Mouse (Mus musculus) kidney, postnatal 36 days (tissue): ENCODE results near the gene Gm6710.
"Not testable (repeated sequence)": the region's sequence is repeated elsewhere in the genome, so short reads cannot be mapped to it uniquely, and the experiment has no call there.

Source experiments
- DNase-seq, 2 experiments: peaks; one replicate each; pipeline ENCODE4 v3.0.0; 2021 to 2022; ENCODE audit warnings: mixed read lengths in 2 of 2

Gm6710 gene

GRCm38 (mm10) chr2:175869024-175869423 is at the start of gene Gm6710:
Gene Gm6710 (plus strand): TSS chr2:175869219.
- not testable (repeated sequence) for DNase-seq
